Mouse (Mus musculus) small intestine, adult 2 months (tissue): ENCODE data around the gene Igsf9. TPM values are rescaled to one million over a fixed set of nuclear protein-coding genes. Genes with fewer than 3 reads are reported as not detected.

Experiments used
- H3K27ac ChIP-seq: fragments of 200-500 bp; 2 replicates; pipeline ENCODE4 v1.5.1; 2012; ENCODE audit warnings: low read depth, low read length, control low read depth, inconsistent platforms; ENCODE audit not compliant: insufficient read depth
- H3K27me3 ChIP-seq: fragments of 200-500 bp; 2 replicates; pipeline ENCODE4 v1.6.1; 2012; ENCODE audit warnings: mild to moderate bottlenecking, moderate library complexity, low read length, inconsistent platforms; ENCODE audit not compliant: control insufficient read depth, insufficient read depth
- H3K36me3 ChIP-seq: fragments of 200-500 bp; 2 replicates; pipeline ENCODE4 v1.6.1; 2012; ENCODE audit warnings: mild to moderate bottlenecking, low read length, control low read depth, inconsistent platforms; ENCODE audit not compliant: control insufficient read depth, insufficient read depth
- H3K4me1 ChIP-seq: fragments of 200-500 bp; 2 replicates; pipeline ENCODE4 v1.6.1; 2012; ENCODE audit warnings: low read length, inconsistent platforms, mixed read lengths; ENCODE audit not compliant: control insufficient read depth, insufficient read depth, insufficient read length
- H3K4me3 ChIP-seq: fragments of 200-500 bp; 2 replicates; pipeline ENCODE4 v1.5.1; 2012; ENCODE audit warnings: low read depth, mild to moderate bottlenecking, control low read depth, inconsistent platforms, low read length, moderate library complexity
- CTCF ChIP-seq: fragments of 200-500 bp; IDR thresholded peaks from 2 replicates; pipeline ENCODE4 v1.5.1; 2012; ENCODE audit warnings: low read depth, mild to moderate bottlenecking, control low read depth, inconsistent platforms, low read length, moderate library complexity, mixed read lengths; ENCODE audit not compliant: insufficient replicate concordance, insufficient read length; ENCODE audit errors: extremely low read depth
- POLR2A ChIP-seq: fragments of 200-500 bp; IDR thresholded peaks from 2 replicates; pipeline ENCODE4 v1.6.1; 2012; ENCODE audit warnings: low read depth, mild to moderate bottlenecking, control low read depth, inconsistent platforms, low read length, moderate library complexity
- WGBS: fragments of 180-500 bp; shearing (Covaris S2); methylation state at CpG from one replicate; pipeline ENCODE4 v1.1.7; 2018; 5-methylcytosine and 5-hydroxymethylcytosine counted together
- polyA plus RNA-seq: library from polyadenylated mRNA; depleted of rRNA; stranded (reverse); fragments of >200 nt; gene quantifications from 2 replicates; pipeline ENCODE4 v1.2.3, GENCODE M21; 2012

Igsf9 gene
- polyA plus RNA-seq, 1 experiment: 516 TPM

DNA sequence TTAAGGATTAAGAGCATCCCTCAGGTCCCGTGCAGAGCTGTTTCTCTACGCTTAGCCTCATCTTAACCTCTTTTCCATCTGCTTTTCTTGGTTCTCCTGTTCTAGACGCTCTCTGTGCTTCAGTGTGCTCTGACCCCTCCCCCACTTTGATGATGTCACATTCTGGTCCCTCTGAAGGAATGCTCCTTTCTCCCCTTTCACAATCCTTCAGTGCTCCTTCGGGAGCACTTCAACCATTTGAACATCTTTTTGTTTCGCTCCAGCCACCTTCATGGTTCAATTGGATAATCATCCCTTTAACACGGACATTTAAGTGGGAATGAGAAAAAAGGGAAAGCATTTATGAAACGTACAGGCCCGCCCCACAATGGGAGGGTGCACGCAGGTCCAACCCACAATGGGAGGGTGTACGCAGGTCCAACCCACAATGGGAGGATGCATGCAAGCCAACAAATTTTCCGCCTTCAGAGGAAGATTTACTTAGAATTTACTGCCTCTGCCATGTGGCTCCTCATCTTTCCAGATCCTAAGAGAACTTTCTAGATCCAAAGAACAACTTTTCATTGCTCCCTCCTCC is 13.2 kb upstream of the Igsf9 start:
- 93% methylated on average over 11 of the region's 11 CpGs for WGBS
- TF ChIP-seq POLR2A (no peak), CTCF (no peak)

DNA sequence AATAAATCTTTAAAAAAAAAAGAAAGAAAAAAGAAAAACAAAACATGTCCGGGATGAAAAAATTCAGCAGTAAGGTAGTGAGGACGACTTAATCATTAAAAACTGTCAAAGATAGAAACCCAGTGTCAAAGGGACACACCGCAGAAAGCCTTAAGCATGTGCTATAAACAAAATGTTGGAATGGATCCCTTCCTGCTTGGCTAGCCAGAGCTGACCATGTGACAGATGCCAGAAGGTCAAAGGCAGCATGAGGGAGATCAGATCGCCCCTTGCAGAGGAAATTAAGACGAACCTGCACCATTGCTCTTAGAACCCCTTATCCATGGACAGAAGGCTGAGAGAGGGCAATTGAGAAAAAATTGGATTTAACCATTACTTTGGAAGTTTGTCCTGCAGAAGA is 12.2 kb upstream of the Igsf9 start:
- peaks cover under 1% of the 10 kb centered on the region; the same call in 1 of the 2 replicates for H3K4me1 ChIP-seq
- H3K4me3 ChIP-seq: no peak overlapping the region
- TF ChIP-seq CTCF (no peak), POLR2A (no peak)
- H3K36me3 ChIP-seq: no peaks in the 10 kb centered on the region
- WGBS: 74% methylated on average over 5 of the region's 5 CpGs
- H3K27me3 ChIP-seq: no peaks in the 10 kb centered on the region
- no peak overlapping the region for H3K27ac ChIP-seq

More for the DNA sequence above, 13.2 kb upstream of the Igsf9 start:
- no peak overlapping the region for H3K27ac ChIP-seq
- peaks cover 5% of the 10 kb centered on the region; the same call in 1 of the 2 replicates for H3K4me1 ChIP-seq
- no peak overlapping the region for H3K4me3 ChIP-seq
- no peaks in the 10 kb centered on the region for H3K36me3 ChIP-seq
- H3K27me3 ChIP-seq: no peaks in the 10 kb centered on the region

GRCm38 (mm10) chr1:172469810-172470448 is 11.7 kb upstream of the Igsf9 start:
- WGBS: 73% methylated on average over 8 of the region's 8 CpGs
- H3K4me3 ChIP-seq: no peak overlapping the region
- no peaks in the 10 kb centered on the region for H3K36me3 ChIP-seq
- H3K27me3 ChIP-seq: no peaks in the 10 kb centered on the region
- H3K4me1 ChIP-seq: no peaks in the 10 kb centered on the region; the same call in 1 of the 2 replicates
- H3K27ac ChIP-seq: no peak overlapping the region
- TF ChIP-seq CTCF: no peak

DNA sequence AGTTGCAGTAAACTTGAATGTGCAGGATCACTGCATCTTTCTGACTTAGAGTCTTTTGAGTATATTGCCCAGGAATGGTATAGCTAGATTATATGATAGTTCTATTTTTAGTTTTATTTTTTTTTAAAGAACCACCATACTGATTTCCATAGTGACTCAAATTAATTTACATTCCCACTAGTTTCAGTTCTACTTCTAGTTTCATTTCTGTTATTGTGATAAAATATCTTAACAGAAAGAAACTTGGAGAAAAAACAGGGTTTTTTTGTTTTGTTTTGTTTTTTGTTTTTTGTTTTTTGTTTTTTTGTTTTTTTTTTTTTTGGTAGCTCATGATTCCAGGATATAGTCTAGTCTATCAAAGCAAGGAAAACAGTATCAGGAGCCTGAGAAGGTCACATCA is 8.7 kb upstream of the Igsf9 start:
- no peaks in the 10 kb centered on the region for H3K27me3 ChIP-seq
- H3K27ac ChIP-seq: no peak overlapping the region
- H3K4me3 ChIP-seq: no peak overlapping the region
- TF ChIP-seq POLR2A: no peak
- TF ChIP-seq CTCF: no peak
- no peaks in the 10 kb centered on the region for H3K36me3 ChIP-seq
- H3K4me1 ChIP-seq: peaks cover 5% of the 10 kb centered on the region; the same call in 1 of the 2 replicates

DNA sequence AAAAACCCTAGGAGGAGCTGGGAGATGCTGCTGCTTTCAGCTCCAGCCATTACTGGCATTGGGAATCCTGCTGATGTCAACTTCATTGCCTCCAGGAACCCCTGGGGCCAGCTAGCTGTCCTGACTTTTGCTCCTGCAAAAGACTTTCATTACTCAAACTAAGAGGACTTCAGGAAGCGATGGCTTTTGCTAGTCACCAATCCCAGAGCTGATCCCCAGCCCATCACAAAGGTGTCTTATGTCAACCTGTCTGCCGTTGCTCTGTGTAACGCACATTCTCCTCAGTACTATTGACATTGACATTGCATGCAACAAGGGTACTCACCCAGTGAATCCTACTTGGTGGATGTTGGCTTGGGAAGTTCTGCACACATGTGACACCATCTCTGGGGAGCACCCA is 7.4 kb upstream of the Igsf9 start:
- Histone ChIP-seq H3K4me1 (peaks cover 5% of the 10 kb centered on the region; the same call in 1 of the 2 replicates), H3K27me3 (no peaks in the 10 kb centered on the region), H3K4me3 (no peak overlapping the region), H3K27ac (no peak overlapping the region), H3K36me3 (no peaks in the 10 kb centered on the region)
- 96% methylated on average over 3 of the region's 3 CpGs for WGBS
- TF ChIP-seq POLR2A: no peak
- no peak for TF ChIP-seq CTCF

DNA sequence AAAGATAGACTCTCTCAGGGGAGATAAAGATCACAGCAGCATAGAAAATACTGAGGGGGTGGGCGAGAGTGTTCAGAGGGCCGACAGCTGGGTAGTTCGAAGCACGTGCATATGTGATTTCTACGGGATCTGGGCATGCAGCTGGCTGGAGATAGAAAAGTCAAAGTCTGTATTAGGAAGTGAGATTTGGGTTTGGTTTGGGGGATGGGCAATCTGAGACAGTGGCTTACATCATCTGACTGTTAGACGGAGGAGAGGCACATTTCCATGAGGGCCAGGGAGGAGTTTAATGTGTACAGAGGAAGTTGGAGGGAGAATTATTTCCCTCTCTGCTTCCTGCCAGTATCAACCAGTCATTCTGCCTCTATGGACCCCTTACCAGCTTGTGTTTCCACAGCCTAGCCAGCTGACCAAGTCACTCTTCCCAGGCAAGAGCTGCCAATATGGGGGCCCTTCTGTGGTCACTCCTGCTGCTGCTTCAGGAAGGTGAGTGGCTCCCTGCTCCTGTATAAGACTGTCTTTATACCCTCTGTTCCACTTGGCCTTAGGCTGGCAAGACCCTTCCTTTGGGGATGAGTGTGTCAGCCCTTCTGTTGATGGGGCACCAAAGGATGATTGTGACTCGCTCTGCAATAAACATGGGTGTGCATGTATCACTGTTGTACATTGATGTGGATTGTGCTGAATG is 6.4 kb upstream of the Igsf9 start, which contains the start of gene Slamf9:
Gene Slamf9, plus strand, starts transcription at position 305 of the 688 bp plus-strand sequence.
- H3K4me1 ChIP-seq: peaks cover 5% of the 10 kb centered on the region; the same call in 1 of the 2 replicates
- no peaks in the 10 kb centered on the region for H3K36me3 ChIP-seq
- no peaks in the 10 kb centered on the region for H3K27me3 ChIP-seq
- 25% methylated on average over 7 of the region's 7 CpGs for WGBS
- TF ChIP-seq CTCF (no peak), POLR2A (no peak)
- no peak within 1 kb of the TSS for H3K4me3 ChIP-seq
- H3K27ac ChIP-seq: no peak within 1 kb of the TSS

- no peaks in the 10 kb centered on the region for H3K36me3 ChIP-seq
- H3K4me1 ChIP-seq: peaks cover 9% of the 10 kb centered on the region; the same call in 1 of the 2 replicates
- no peaks in the 10 kb centered on the region for H3K27me3 ChIP-seq
- TF ChIP-seq CTCF: no peak
- H3K4me3 ChIP-seq: no peak overlapping the region
- WGBS: 73% methylated on average over 5 of the region's 5 CpGs
- no peak overlapping the region for H3K27ac ChIP-seq
These were observed 3.6 kb upstream of the Igsf9 start for GRCm38 (mm10) chr1:172478020-172478419.
